Mouse (Mus musculus) hindbrain, embryonic 16.5 days (tissue): ENCODE data around the gene Csrnp1. TPM values are rescaled to one million over a fixed set of nuclear protein-coding genes. Genes with fewer than 3 reads are reported as not detected.

Source experiments
- ATAC-seq: fragments of 200-750 bp; cut with Nextera tagmentation; 2 replicates; pipeline ENCODE4 v1.8.0; 2017; ENCODE audit warnings: moderate TSS enrichment, moderate library complexity
- H3K27ac ChIP-seq: fragments of 300-500 bp; sonication (generic); 2 replicates; pipeline ENCODE4 v1.5.1; 2014; ENCODE audit warnings: low read depth, mild to moderate bottlenecking, control low read depth, low read length, moderate library complexity
- H3K27me3 ChIP-seq: fragments of 300-500 bp; sonication (generic); replicated peaks from 2 replicates; pipeline ENCODE4 v1.6.1; 2014; ENCODE audit warnings: low read length; ENCODE audit not compliant: control insufficient read depth, insufficient read depth
- H3K36me3 ChIP-seq: fragments of 300-500 bp; sonication (generic); 2 replicates; pipeline ENCODE4 v1.6.1; 2014; ENCODE audit warnings: mild to moderate bottlenecking, low read length, moderate library complexity, mixed read lengths; ENCODE audit not compliant: control insufficient read depth, insufficient read depth
- H3K4me1 ChIP-seq: fragments of 300-500 bp; sonication (generic); 2 replicates; pipeline ENCODE4 v1.6.1; 2014; ENCODE audit warnings: low read depth, low read length; ENCODE audit not compliant: control insufficient read depth, insufficient read depth
- H3K4me2 ChIP-seq: fragments of 300-500 bp; sonication (generic); 2 replicates; pipeline ENCODE4 v1.6.1; 2014; ENCODE audit warnings: mild to moderate bottlenecking, low read length, control low read depth, moderate library complexity
- H3K4me3 ChIP-seq: fragments of 300-500 bp; sonication (generic); 2 replicates; pipeline ENCODE4 v1.5.1; 2014; ENCODE audit warnings: mild to moderate bottlenecking, low read length, control low read depth, moderate library complexity
- H3K9ac ChIP-seq: fragments of 300-500 bp; sonication (generic); 2 replicates; pipeline ENCODE4 v1.6.1; 2014; ENCODE audit warnings: low read depth, mild to moderate bottlenecking, control low read depth, low read length, moderate library complexity
- H3K9me3 ChIP-seq: fragments of 300-500 bp; sonication (generic); 2 replicates; pipeline ENCODE4 v1.6.1; 2014; ENCODE audit warnings: mild to moderate bottlenecking, low read length, moderate library complexity; ENCODE audit not compliant: control insufficient read depth
- WGBS: fragments of 180-500 bp; shearing (Covaris S2); extraction: QIAGEN DNeasy Blood & Tissue Kit; methylation state at CpG from one replicate; pipeline ENCODE4 v1.1.7; 2014; 5-methylcytosine and 5-hydroxymethylcytosine counted together
- polyA plus RNA-seq: library from polyadenylated mRNA; unstranded; fragments of >200 nt; fragmentation: Nextera tagmentation; extraction: Ambion mirVana; gene quantifications from 2 replicates; pipeline ENCODE4 v1.2.1, GENCODE M21; 2015

Csrnp1 gene
- polyA plus RNA-seq, 1 experiment from 2014 or later = 2.7 TPM

- Histone ChIP-seq H3K27ac (peak overlapping the region; percentile 75), H3K36me3 (no peaks in the 10 kb centered on the region), H3K9me3 (no peaks in the 10 kb centered on the region), H3K4me1 (peaks cover 40% of the 10 kb centered on the region), H3K27me3 (peaks cover 3% of the 10 kb centered on the region; the same call in 1 of the 2 replicates), H3K4me3 (peak overlapping the region; percentile 69; the same call in 1 of the 2 replicates), H3K9ac (peak overlapping the region; percentile 39), H3K4me2 (peak overlapping the region; percentile 95)
- peak; percentile 45 for ATAC-seq
- 5% methylated on average over 16 of the region's 16 CpGs for WGBS
These were observed 3.0 kb downstream of the Csrnp1 start for GRCm38 (mm10) chr9:119981183-119982179.

GRCm38 (mm10) chr9:119980770-119981182, 3.7 kb downstream of the Csrnp1 start:
- Histone ChIP-seq H3K4me1 (peaks cover 40% of the 10 kb centered on the region), H3K36me3 (no peaks in the 10 kb centered on the region), H3K27ac (peak overlapping the region; percentile 75), H3K4me2 (peak overlapping the region; percentile 95), H3K27me3 (peaks cover 3% of the 10 kb centered on the region; the same call in 1 of the 2 replicates), H3K9ac (no peak overlapping the region), H3K9me3 (no peaks in the 10 kb centered on the region), H3K4me3 (no peak overlapping the region)
- WGBS = 9% methylated on average over 4 of the region's 4 CpGs
- no peak for ATAC-seq

DNA sequence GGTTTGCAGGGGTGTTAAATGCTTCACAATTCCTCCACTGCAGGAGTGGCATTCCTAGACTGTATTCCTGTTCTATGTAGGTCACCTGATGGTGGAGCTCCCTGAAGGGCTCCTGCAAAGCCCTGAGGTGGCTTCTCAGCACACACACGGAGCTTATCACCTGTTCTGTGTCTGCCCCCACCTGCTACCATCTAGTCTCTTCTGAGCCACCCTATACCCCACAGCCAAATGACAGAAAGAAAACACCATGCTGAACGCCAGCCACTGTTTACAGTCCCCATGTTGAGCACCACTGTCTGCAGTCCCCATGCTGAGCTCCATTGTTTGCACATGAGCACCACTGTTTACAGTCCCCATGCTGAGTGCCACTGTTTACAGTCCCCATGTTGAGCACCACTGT, 4.7 kb downstream of the Csrnp1 start:
- H3K36me3 ChIP-seq = no peaks in the 10 kb centered on the region
- peaks cover 40% of the 10 kb centered on the region for H3K4me1 ChIP-seq
- ATAC-seq = no peak
- no peak overlapping the region for H3K27ac ChIP-seq
- no peak overlapping the region for H3K4me3 ChIP-seq
- no peaks in the 10 kb centered on the region for H3K9me3 ChIP-seq
- no peak overlapping the region for H3K4me2 ChIP-seq
- 53% methylated on average over 2 of the region's 2 CpGs for WGBS
- H3K9ac ChIP-seq = no peak overlapping the region
- peaks cover 3% of the 10 kb centered on the region; the same call in 1 of the 2 replicates for H3K27me3 ChIP-seq

GRCm38 (mm10) chr9:119978811-119979441, 5.5 kb downstream of the Csrnp1 start:
- no peak overlapping the region for H3K9ac ChIP-seq
- no peaks in the 10 kb centered on the region for H3K9me3 ChIP-seq
- WGBS = 85% methylated on average over 6 of the region's 6 CpGs
- no peak for ATAC-seq
- H3K4me2 ChIP-seq = no peak overlapping the region
- no peak overlapping the region for H3K27ac ChIP-seq
- no peak overlapping the region for H3K4me3 ChIP-seq
- no peaks in the 10 kb centered on the region for H3K36me3 ChIP-seq
- peaks cover 3% of the 10 kb centered on the region; the same call in 1 of the 2 replicates for H3K27me3 ChIP-seq
- peaks cover 38% of the 10 kb centered on the region for H3K4me1 ChIP-seq

GRCm38 (mm10) chr9:119978151-119978810, 6.2 kb downstream of the Csrnp1 start:
- peaks cover 34% of the 10 kb centered on the region for H3K4me1 ChIP-seq
- no peak for ATAC-seq
- 49% methylated on average over 9 of the region's 9 CpGs for WGBS
- H3K4me2 ChIP-seq = no peak overlapping the region
- H3K36me3 ChIP-seq = no peaks in the 10 kb centered on the region
- no peaks in the 10 kb centered on the region for H3K9me3 ChIP-seq
- peaks cover 3% of the 10 kb centered on the region; the same call in 1 of the 2 replicates for H3K27me3 ChIP-seq
- H3K4me3 ChIP-seq = no peak overlapping the region
- H3K27ac ChIP-seq = no peak overlapping the region
- H3K9ac ChIP-seq = no peak overlapping the region

DNA sequence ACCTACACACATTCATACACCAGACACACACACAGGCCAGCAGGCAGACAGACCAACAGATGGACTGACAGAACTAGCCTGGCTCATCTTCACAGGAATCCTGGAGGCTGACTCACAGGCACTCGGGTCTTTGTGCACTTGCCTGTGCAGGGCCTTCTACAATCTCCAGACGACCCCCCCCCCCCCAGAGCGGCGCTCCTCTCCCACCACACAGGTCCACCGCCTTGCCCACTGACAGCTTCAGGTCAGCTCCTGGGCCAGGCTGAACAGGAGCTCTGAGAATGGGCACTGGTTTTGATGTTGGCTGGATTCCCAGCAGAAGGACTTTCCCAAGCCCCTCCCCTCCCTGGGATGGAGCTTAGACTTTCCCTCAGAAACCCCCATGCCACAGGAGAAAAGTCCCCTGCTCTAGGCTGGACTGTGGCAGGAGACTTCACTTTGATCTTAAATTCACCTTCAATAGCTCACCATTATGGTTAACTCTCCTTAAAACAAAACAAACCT, 6.8 kb downstream of the Csrnp1 start:
- Histone ChIP-seq H3K4me3 (no peak overlapping the region), H3K27ac (no peak overlapping the region), H3K4me1 (peaks cover 27% of the 10 kb centered on the region), H3K4me2 (0 out of 2 replicates have a peak overlapping the region, but pooled peaks have one; percentile 3), H3K36me3 (no peaks in the 10 kb centered on the region), H3K9me3 (no peaks in the 10 kb centered on the region), H3K27me3 (no peaks in the 10 kb centered on the region), H3K9ac (no peak overlapping the region)
- ATAC-seq = no peak
- WGBS = 50% methylated on average over 5 of the region's 5 CpGs

DNA sequence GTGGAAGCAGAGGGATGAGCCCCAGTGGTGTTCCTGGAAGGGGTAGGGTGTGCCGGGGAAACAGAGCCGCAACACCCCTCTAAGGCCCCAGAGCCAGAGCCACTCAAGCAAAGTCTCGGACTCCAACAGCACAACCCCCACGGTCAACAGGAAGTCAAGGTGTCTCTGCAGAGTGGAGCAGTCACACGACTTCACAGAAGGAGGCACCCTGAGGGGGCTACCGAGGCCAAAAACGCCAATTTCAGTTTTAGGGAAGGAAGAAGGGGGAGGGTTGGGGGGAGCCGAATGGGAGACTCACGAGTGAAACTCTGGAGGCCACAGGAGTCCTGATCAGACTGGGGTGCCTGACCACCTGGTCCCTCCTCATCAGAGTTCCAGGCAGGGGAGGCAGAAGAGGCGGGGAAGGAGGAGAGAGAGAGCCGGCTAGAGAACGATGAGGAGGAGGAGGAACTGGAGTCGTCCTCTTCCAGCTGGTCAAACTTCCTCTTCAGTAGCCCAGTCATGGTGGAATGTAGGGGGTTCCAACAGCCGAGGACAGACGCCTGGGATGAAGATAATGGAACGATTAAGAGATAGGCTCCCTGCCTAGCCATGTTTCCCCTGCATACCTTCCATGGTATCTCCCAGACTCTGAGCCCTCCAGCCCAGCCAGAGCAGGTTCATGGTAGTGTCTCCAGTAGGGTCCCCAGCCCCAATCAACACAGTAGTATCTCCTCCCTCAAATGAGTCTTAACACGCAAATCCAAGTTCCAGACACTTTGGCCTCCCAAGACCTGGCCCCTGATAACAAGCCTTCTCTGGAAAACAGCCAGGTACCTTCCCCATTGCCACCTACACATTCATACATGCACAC, 7.5 kb downstream of the Csrnp1 start:
- WGBS = 61% methylated on average over 17 of the region's 17 CpGs
- H3K9ac ChIP-seq = no peak overlapping the region
- no peaks in the 10 kb centered on the region for H3K36me3 ChIP-seq
- no peaks in the 10 kb centered on the region for H3K27me3 ChIP-seq
- H3K9me3 ChIP-seq = no peaks in the 10 kb centered on the region
- H3K4me1 ChIP-seq = peaks cover 21% of the 10 kb centered on the region
- ATAC-seq = no peak
- no peak overlapping the region for H3K4me2 ChIP-seq
- H3K4me3 ChIP-seq = no peak overlapping the region
- no peak overlapping the region for H3K27ac ChIP-seq

GRCm38 (mm10) chr9:119975286-119975685, 9.2 kb downstream of the Csrnp1 start:
- no peak overlapping the region for H3K9ac ChIP-seq
- peaks cover 16% of the 10 kb centered on the region for H3K4me1 ChIP-seq
- ATAC-seq = no peak
- WGBS = 96% methylated on average over 4 of the region's 4 CpGs
- no peaks in the 10 kb centered on the region for H3K27me3 ChIP-seq
- no peaks in the 10 kb centered on the region for H3K36me3 ChIP-seq
- no peak overlapping the region for H3K27ac ChIP-seq
- no peak overlapping the region for H3K4me3 ChIP-seq
- H3K9me3 ChIP-seq = no peaks in the 10 kb centered on the region
- H3K4me2 ChIP-seq = no peak overlapping the region
